Mouse (Mus musculus) left cerebral cortex, postnatal 4 days (tissue): ENCODE results near the gene Pitpnm2. TPM values are rescaled to one million over a fixed set of nuclear protein-coding genes. Genes with fewer than 3 reads are reported as not detected.

ENCODE experiments used
- DNase-seq: peaks from one replicate; pipeline ENCODE4 v3.0.0-alpha.2; 2022
- intact Hi-C: fragments of 180-260 bp; cut with DNase I; formaldehyde crosslinking; loops from one replicate; pipeline ENCODE4 v1.15.1; 2025
- total RNA-seq, 2 experiments: library from RNA; stranded (reverse); gene quantifications; 2 replicates each; pipeline ENCODE4 v1.2.3; 2021

The Pitpnm2 gene
- total RNA-seq, 2 experiments from 2014 or later = 146 to 151 TPM

- intact Hi-C loops = no loop called here
Observed at GRCm38 (mm10) chr5:124078794-124079416, 170.7 kb downstream of the Pitpnm2 start.

GRCm38 (mm10) chr5:124077856-124078460 is 171.6 kb downstream of the Pitpnm2 start:
- DNase-seq = peak; percentile 45
- intact Hi-C loops = no loop called here

More at GRCm38 (mm10) chr5:124078794-124079416, 170.7 kb downstream of the Pitpnm2 start:
- DNase-seq = peak; percentile 90

GRCm38 (mm10) chr5:124077241-124077640 is 172.3 kb downstream of the Pitpnm2 start:
- intact Hi-C loops = no loop called here
- no peak for DNase-seq

GRCm38 (mm10) chr5:124076559-124076958 is 173.0 kb downstream of the Pitpnm2 start:
- no peak for DNase-seq
- intact Hi-C loops = no loop called here

GRCm38 (mm10) chr5:124075716-124076115 is 173.8 kb downstream of the Pitpnm2 start:
- intact Hi-C loops = no loop called here
- DNase-seq = no peak

- DNase-seq = no peak
- intact Hi-C loops = no loop called here
Observed at GRCm38 (mm10) chr5:124074845-124075307, 174.7 kb downstream of the Pitpnm2 start.

- peak; percentile 56 for DNase-seq
- intact Hi-C loops = no loop called here
Observed at GRCm38 (mm10) chr5:124073682-124074081, 175.9 kb downstream of the Pitpnm2 start.

- DNase-seq = no peak
- intact Hi-C loops = no loop called here
Observed at GRCm38 (mm10) chr5:124069657-124070056, 179.9 kb downstream of the Pitpnm2 start.

Other genes with a start within 250 kb of the Pitpnm2 start
- gene Vps37b, start 217.5 kb downstream of the Pitpnm2 start, total RNA-seq = 10 to 100 TPM; 46.2 to 49.9 TPM
- 10 to 100 TPM; 26.5 to 28.8 TPM for gene Abcb9, start 154.0 kb downstream of the Pitpnm2 start, total RNA-seq
- 10 to 100 TPM; 32.5 to 34.1 TPM for gene Ogfod2, start 137.5 kb downstream of the Pitpnm2 start, total RNA-seq
- 10 to 100 TPM; 58.1 to 59.9 TPM for gene Arl6ip4, start 133.7 kb downstream of the Pitpnm2 start, total RNA-seq
- 10 to 100 TPM; 17.9 to 26.7 TPM for gene Mphosph9, start 78.2 kb upstream of the Pitpnm2 start, total RNA-seq
- gene 2810006K23Rik, start 78.3 kb upstream of the Pitpnm2 start, total RNA-seq = 10 to 100 TPM in 1 of 2 experiments, 1 to 10 TPM in 1; 8.6 to 11.1 TPM
- 100 to 1,000 TPM; 112 to 119 TPM for gene Cdk2ap1, start 113.3 kb upstream of the Pitpnm2 start, total RNA-seq
- gene Sbno1, start 176.2 kb upstream of the Pitpnm2 start, total RNA-seq = 100 to 1,000 TPM; 126 to 131 TPM
- 10 to 100 TPM; 45.2 to 55.7 TPM for gene Kmt5a, start 190.2 kb upstream of the Pitpnm2 start, total RNA-seq
- 10 to 100 TPM; 19.0 to 20.5 TPM for gene Rilpl2, start 228.6 kb upstream of the Pitpnm2 start, total RNA-seq
- 10 to 100 TPM; 26.4 to 33.6 TPM for gene Snrnp35, start 233.4 kb upstream of the Pitpnm2 start, total RNA-seq